Mouse (Mus musculus): Measurements from ENCODE around the gene Nomo1.
A peak's percentile ranks its signal among the peaks of the same experiment; 100 is the strongest.

Nomo1 gene

GRCm38 (mm10) chr7:46047873-46048562 is 14.5 kb downstream of the Nomo1 start:
- DNase-seq (ENCODE audit: low spot score): no peak

GRCm38 (mm10) chr7:46049981-46050380 is 16.5 kb downstream of the Nomo1 start:
- no peak for DNase-seq (ENCODE audit: low spot score)

GRCm38 (mm10) chr7:46052161-46052821 is 18.8 kb downstream of the Nomo1 start:
- no peak for DNase-seq (ENCODE audit: low spot score)

GRCm38 (mm10) chr7:46053566-46053965 is 20.1 kb downstream of the Nomo1 start:
- no peak for DNase-seq (ENCODE audit: low spot score)

GRCm38 (mm10) chr7:46058882-46059281 is 25.4 kb downstream of the Nomo1 start:
- no peak for DNase-seq (ENCODE audit: low spot score)

- no peak for DNase-seq (ENCODE audit: low spot score)
Observed at GRCm38 (mm10) chr7:46060688-46061087, 27.2 kb downstream of the Nomo1 start.

GRCm38 (mm10) chr7:46061614-46062013 is 28.1 kb downstream of the Nomo1 start:
- no peak for DNase-seq (ENCODE audit: low spot score)

GRCm38 (mm10) chr7:46063296-46063695 is 29.8 kb downstream of the Nomo1 start:
- no peak for DNase-seq (ENCODE audit: low spot score)

- no peak for DNase-seq (ENCODE audit: low spot score)
Observed at GRCm38 (mm10) chr7:46068831-46069230, 35.3 kb downstream of the Nomo1 start.

GRCm38 (mm10) chr7:46076844-46077243 is 43.3 kb downstream of the Nomo1 start:
- no peak for DNase-seq (ENCODE audit: low spot score)

GRCm38 (mm10) chr7:46077675-46078074 is 44.2 kb downstream of the Nomo1 start:
- no peak for DNase-seq (ENCODE audit: low spot score)

GRCm38 (mm10) chr7:46084024-46084423 is 50.5 kb downstream of the Nomo1 start:
- DNase-seq (ENCODE audit: low spot score): no peak

- peak; percentile 75 for DNase-seq (ENCODE audit: low spot score)
Observed at GRCm38 (mm10) chr7:46084839-46085513, 51.5 kb downstream of the Nomo1 start.

GRCm38 (mm10) chr7:46086378-46086777 is 52.9 kb downstream of the Nomo1 start:
- no peak for DNase-seq (ENCODE audit: low spot score)

- DNase-seq (ENCODE audit: low spot score): no peak
Observed at GRCm38 (mm10) chr7:46088241-46088640, 54.7 kb downstream of the Nomo1 start.

- DNase-seq (ENCODE audit: low spot score): no peak
Observed at GRCm38 (mm10) chr7:46092803-46093202, 59.3 kb downstream of the Nomo1 start.

- peak; percentile 27 for DNase-seq (ENCODE audit: low spot score)
Observed at GRCm38 (mm10) chr7:46096136-46096535, 62.6 kb downstream of the Nomo1 start.

GRCm38 (mm10) chr7:46097319-46097783 is 63.9 kb downstream of the Nomo1 start:
- DNase-seq (ENCODE audit: low spot score): no peak

GRCm38 (mm10) chr7:46098221-46098918 is 64.9 kb downstream of the Nomo1 start:
- DNase-seq (ENCODE audit: low spot score): no peak

GRCm38 (mm10) chr7:46098919-46099286 is 65.4 kb downstream of the Nomo1 start:
- DNase-seq (ENCODE audit: low spot score): no peak

GRCm38 (mm10) chr7:46099682-46100081 is 66.2 kb downstream of the Nomo1 start:
- no peak for DNase-seq (ENCODE audit: low spot score)

GRCm38 (mm10) chr7:46100563-46100962 is 67.1 kb downstream of the Nomo1 start, which contains the start of gene Kcnj11:
Gene Kcnj11, minus strand, starts transcription at chr7:46100764.
- DNase-seq (ENCODE audit: low spot score): peak; percentile 81

All from yolk sac, embryonic 10.5 days (tissue).